Mouse (Mus musculus): ENCODE results near the gene Foxo1. TPM values are rescaled to one million over a fixed set of nuclear protein-coding genes. Genes with fewer than 3 reads are reported as not detected.

Gene Foxo1
- polyA plus RNA-seq, 1 experiment: 7.5 TPM

- TF ChIP-seq POLR2A (IDR thresholded peaks at IDR 0.05; ENCODE audit: low read depth, low read length) (no peak), CTCF (IDR thresholded peaks at IDR 0.05; ENCODE audit: borderline replicate concordance, insufficient read depth, low read length) (no peak)
- peak overlapping the region; percentile 5; the same call in 1 of the 2 replicates for H3K4me3 ChIP-seq (ENCODE audit: insufficient read depth, low read length)
- peaks cover 3% of the 10 kb centered on the region; the same call in 1 of the 2 replicates for H3K4me1 ChIP-seq (ENCODE audit: control insufficient read depth, insufficient read depth, low read length)
- peak overlapping the region; percentile 13; the same call in 1 of the 2 replicates for H3K27ac ChIP-seq (ENCODE audit: insufficient read depth, low read length)
These were observed 133.2 kb downstream of the Foxo1 start for GRCm38 (mm10) chr3:52401162-52401928.

Other genes with a start within 250 kb of the Foxo1 start
- 1.8 and 2.2 TPM in 2 replicates for gene Maml3, start 163.3 kb upstream of the Foxo1 start, polyA plus RNA-seq (2011; ENCODE audit: insufficient read length, low read depth, missing spikeins)

Data from embryonic fibroblast, embryonic 13.5 days (primary cell).